Mouse (Mus musculus) CH12.LX (cell line): Measurements from ENCODE around the gene 1700008O03Rik. TPM values are rescaled to one million over a fixed set of nuclear protein-coding genes. Genes with fewer than 3 reads are reported as not detected.

Experiments used
- DNase-seq: peaks from one replicate; pipeline ENCODE4 v3.0.0-alpha.2; 2013; ENCODE audit errors: extremely low read depth
- H3K27ac ChIP-seq: 2 replicates; pipeline ENCODE4 v1.5.1; 2012; ENCODE audit warnings: low read depth, mild to moderate bottlenecking, control low read depth, moderate library complexity; ENCODE audit not compliant: insufficient read depth
- H3K27me3 ChIP-seq: replicated peaks from 2 replicates; pipeline ENCODE3; 2012; ENCODE audit warnings: inconsistent platforms
- H3K36me3 ChIP-seq, 2 experiments: replicated peaks in 1 of 2; 2 replicates each; pipeline versions ENCODE3 to v1.6.1; 2012; ENCODE audit warnings: inconsistent platforms in 1 of 2, low read length in 1 of 2, mild to moderate bottlenecking in 1 of 2, mixed read lengths in 1 of 2, moderate library complexity in 1 of 2; ENCODE audit not compliant: control insufficient read depth in 1 of 2, insufficient read depth in 1 of 2
- H3K4me1 ChIP-seq, 2 experiments: 2 replicates each; pipeline ENCODE4 v1.6.1; 2012; ENCODE audit warnings: inconsistent platforms in 1 of 2, moderate library complexity in 1 of 2; ENCODE audit not compliant: insufficient read depth in 2 of 2, control insufficient read depth in 1 of 2
- H3K4me2 ChIP-seq: 2 replicates; pipeline ENCODE4 v1.6.1; 2012; ENCODE audit warnings: low read depth, mild to moderate bottlenecking, control low read depth; ENCODE audit not compliant: poor library complexity, insufficient read depth, severe bottlenecking
- H3K4me3 ChIP-seq, 3 experiments: fragments of 150-350 bp in 1 of 3; sonication (generic) in 1 of 3; replicated peaks in 1 of 3; 2 replicates each; pipeline versions ENCODE3 to v1.5.1; 2011 to 2012; ENCODE audit warnings: low read depth in 2 of 3, low read length in 2 of 3, mild to moderate bottlenecking in 2 of 3, moderate library complexity in 2 of 3, control low read depth in 1 of 3, improper control_type of control experiment in 1 of 3, inconsistent platforms in 1 of 3, mixed read lengths in 1 of 3; ENCODE audit not compliant: poor library complexity in 1 of 3
- H3K79me2 ChIP-seq: replicated peaks from 2 replicates; pipeline ENCODE4 v1.6.1; 2012; ENCODE audit warnings: mild to moderate bottlenecking, moderate library complexity; ENCODE audit not compliant: control insufficient read depth, poor library complexity, insufficient read depth, severe bottlenecking; ENCODE audit errors: extremely low read depth
- H3K9ac ChIP-seq: 2 replicates; pipeline ENCODE4 v1.6.1; 2012; ENCODE audit warnings: low read depth, mild to moderate bottlenecking, control low read depth, moderate library complexity; ENCODE audit not compliant: insufficient read depth
- H3K9me3 ChIP-seq: replicated peaks from 2 replicates; pipeline ENCODE3; 2012; ENCODE audit warnings: low read length, inconsistent platforms, mixed read lengths
- CHD1 ChIP-seq: IDR thresholded peaks from 2 replicates; pipeline ENCODE4 v1.6.1; 2012; ENCODE audit warnings: low read depth, low read length, improper control_type of control experiment, inconsistent platforms
- CHD2 ChIP-seq: IDR thresholded peaks from 2 replicates; pipeline ENCODE4 v1.6.1; 2011; ENCODE audit warnings: low read length, improper control_type of control experiment
- E2F4 ChIP-seq: IDR thresholded peaks from 2 replicates; pipeline ENCODE4 v1.6.1; 2011; ENCODE audit warnings: low read depth, low read length, improper control_type of control experiment; ENCODE audit not compliant: insufficient replicate concordance
- ETS1 ChIP-seq: conservative IDR thresholded peaks from 2 replicates; pipeline ENCODE4 v1.6.1; 2012; ENCODE audit warnings: low read depth, mild to moderate bottlenecking, inconsistent platforms, low read length, improper control_type of control experiment, moderate library complexity
- GABPA ChIP-seq: IDR thresholded peaks from 2 replicates; pipeline ENCODE4 v1.6.1; 2012; ENCODE audit warnings: low read depth, low read length, improper control_type of control experiment, inconsistent platforms; ENCODE audit not compliant: insufficient replicate concordance
- IRF4 ChIP-seq: IDR thresholded peaks from 2 replicates; pipeline ENCODE4 v1.6.1; 2014; ENCODE audit warnings: low read depth, mild to moderate bottlenecking, inconsistent platforms, low read length, improper control_type of control experiment
- KAT2A ChIP-seq: IDR thresholded peaks from 2 replicates; pipeline ENCODE4 v1.6.1; 2012; ENCODE audit warnings: low read length, improper control_type of control experiment, inconsistent platforms; ENCODE audit not compliant: insufficient replicate concordance
- MEF2A ChIP-seq: IDR thresholded peaks from 2 replicates; pipeline ENCODE4 v1.6.1; 2014; ENCODE audit warnings: low read depth, mild to moderate bottlenecking, inconsistent platforms, low read length, improper control_type of control experiment, borderline replicate concordance
- MXI1 ChIP-seq: IDR thresholded peaks from 2 replicates; pipeline ENCODE4 v1.6.1; 2011; ENCODE audit warnings: mild to moderate bottlenecking, low read depth, low read length, improper control_type of control experiment
- MYC ChIP-seq: IDR thresholded peaks from 2 replicates; pipeline ENCODE4 v1.6.1; 2011; ENCODE audit warnings: low read depth, mild to moderate bottlenecking, improper control_type of control experiment, low read length
- NELFE ChIP-seq: IDR thresholded peaks from 2 replicates; pipeline ENCODE4 v1.6.1; 2011; ENCODE audit warnings: low read depth, low read length, improper control_type of control experiment
- NRF1 ChIP-seq: IDR thresholded peaks from 2 replicates; pipeline ENCODE4 v1.6.1; 2014; ENCODE audit warnings: low read depth, mild to moderate bottlenecking, inconsistent platforms, low read length, improper control_type of control experiment, moderate library complexity
- RAD21 ChIP-seq: IDR thresholded peaks from 2 replicates; pipeline ENCODE4 v1.6.1; 2011; ENCODE audit warnings: low read depth, mild to moderate bottlenecking, low read length, improper control_type of control experiment, moderate library complexity
- RCOR1 ChIP-seq: conservative IDR thresholded peaks from 2 replicates; pipeline ENCODE4 v1.6.1; 2012; ENCODE audit warnings: low read depth, mild to moderate bottlenecking, inconsistent platforms, low read length, improper control_type of control experiment
- TBP ChIP-seq: conservative IDR thresholded peaks from 2 replicates; pipeline ENCODE4 v1.6.1; 2011; ENCODE audit warnings: low read depth, low read length, improper control_type of control experiment
- TCF12 ChIP-seq: IDR thresholded peaks from 2 replicates; pipeline ENCODE4 v1.6.1; 2014; ENCODE audit warnings: low read depth, mild to moderate bottlenecking, inconsistent platforms, low read length, improper control_type of control experiment
- USF1 ChIP-seq: IDR thresholded peaks from 2 replicates; pipeline ENCODE4 v1.6.1; 2014; ENCODE audit warnings: low read depth, mild to moderate bottlenecking, inconsistent platforms, low read length, improper control_type of control experiment
- ZC3H11A ChIP-seq: IDR thresholded peaks from 2 replicates; pipeline ENCODE4 v1.6.1; 2012; ENCODE audit warnings: low read depth, mild to moderate bottlenecking, inconsistent platforms, low read length, improper control_type of control experiment
- ZMIZ1 ChIP-seq: IDR thresholded peaks from 2 replicates; pipeline ENCODE4 v1.6.1; 2012; ENCODE audit warnings: low read depth, mild to moderate bottlenecking, inconsistent platforms, low read length, improper control_type of control experiment
- dilution Hi-C: fragments of 300-500 bp; cut with MboI; formaldehyde crosslinking; loops from 2 replicates; pipeline ENCODE4 v1.14.3; 2020; ENCODE audit warnings: low sequenced_read_pairs; ENCODE audit not compliant: extremely low pct_unique_long_range_greater_than_20kb, extremely low pct_ligation_motif_present
- in situ Hi-C: fragments of 300-500 bp; cut with MboI; formaldehyde crosslinking; loops from 3 replicates; pipeline ENCODE4 v1.14.3; 2019; ENCODE audit warnings: low sequenced_read_pairs, low pct_ligation_motif_present, low pct_unique_long_range_greater_than_20kb, mixed read lengths
- polyA plus RNA-seq: library from polyadenylated mRNA; unstranded; fragments of >175 nt; gene quantifications from 2 replicates; pipeline ENCODE4 v1.2.1, GENCODE M21; 2012; ENCODE audit warnings: low read depth; ENCODE audit not compliant: insufficient read length
- total RNA-seq, 2 experiments: library from RNA; depleted of rRNA; stranded (reverse); fragments of 300-350 nt in 1 of 2; fragments of >200 nt in 1 of 2; gene quantifications; 2 replicates each; pipeline ENCODE4 v1.2.3; 2012 to 2014

Gene 1700008O03Rik
- total and polyA plus RNA-seq, 3 experiments: 0.74 to 0.81 TPM; not detected in 1

GRCm38 (mm10) chr7:44392341-44392740, 6.7 kb upstream of the 1700008O03Rik start:
- Histone ChIP-seq H3K27ac (no peak overlapping the region), H3K4me1 (no peaks in the 10 kb centered on the region), H3K9me3 (no peaks in the 10 kb centered on the region), H3K36me3 (no peaks in the 10 kb centered on the region), H3K27me3 (peaks cover 87% of the 10 kb centered on the region), H3K4me2 (no peak overlapping the region), H3K4me3 (no peak overlapping the region), H3K79me2 (no peaks in the 10 kb centered on the region), H3K9ac (no peak overlapping the region)
- dilution Hi-C loops: no loop called here
- DNase-seq: no peak
- in situ Hi-C loops: no loop called here
- no peak for TF ChIP-seq GABPA
- no peak for TF ChIP-seq ZMIZ1
- no peak for TF ChIP-seq MXI1
- TF ChIP-seq KAT2A: no peak
- TF ChIP-seq IRF4: no peak
- TF ChIP-seq NRF1: no peak

- Histone ChIP-seq H3K9ac (no peak overlapping the region), H3K4me3 (no peak overlapping the region), H3K4me1 (no peaks in the 10 kb centered on the region), H3K79me2 (no peaks in the 10 kb centered on the region), H3K4me2 (no peak overlapping the region), H3K27me3 (peaks cover 87% of the 10 kb centered on the region), H3K27ac (no peak overlapping the region)
- in situ Hi-C loops: no loop called here
- no peak for DNase-seq
- dilution Hi-C loops: no loop called here
- TF ChIP-seq TCF12 (no peak), RCOR1 (no peak), USF1 (no peak), ZC3H11A (no peak), TBP (no peak), ETS1 (no peak), CHD1 (no peak), NELFE (no peak), E2F4 (no peak), CHD2 (no peak), MEF2A (no peak), MYC (no peak), RAD21 (no peak), MXI1 (no peak), NRF1 (no peak), ZMIZ1 (no peak)
- TF ChIP-seq, all 38 proteins: peak for 0
- no peaks in the 10 kb centered on the region for H3K9me3 ChIP-seq
- no peaks in the 10 kb centered on the region for H3K36me3 ChIP-seq
These were observed 6.2 kb upstream of the 1700008O03Rik start for GRCm38 (mm10) chr7:44391831-44392230.
